10 mouse cellular contexts compared by ENCODE assay signal in genomic region chr8:106262343-106262742, GRCm38 (mm10). TPM values are rescaled to one million over a fixed set of nuclear protein-coding genes. Genes with fewer than 3 reads are reported as not detected.
DNase-seq lines count a peak whose midpoint lies in the region; ATAC-seq and TF ChIP-seq lines count a peak whose summit lies in the region.
"Had no signal": no experiment of that assay in that cellular context is flagged by ENCODE, and none has a peak within 500 bp of the region (broad histone marks: within the 10 kb centered on the region; RNA-seq: fewer than 3 reads in every experiment).

No protein-coding gene starts in this region.

- TF ChIP-seq EP300 in lung, postnatal 0 days (IDR thresholded peaks at IDR 0.05) = no peak

- DNase-seq in cerebellum, postnatal 10 days = peak; percentile 64 to 69
- no peak for DNase-seq in cerebellum, adult 11 months
- DNase-seq in lung, postnatal 0 days (ENCODE audit: low spot score) = peak; percentile 10
- no peak for DNase-seq in lung, adult 2 months
- DNase-seq in lung, postnatal 14 days = peak; percentile 10
- DNase-seq in embryo, embryonic 10.5 days (ENCODE audit: low spot score) = no peak
- no peak for DNase-seq in urinary bladder, postnatal 14 days (ENCODE audit: low spot score)
- DNase-seq: right cerebral cortex, postnatal 14 days had no signal

- H3K4me3 ChIP-seq in lung, postnatal 0 days (ENCODE audit: low read depth, low read length) = no peak overlapping the region
- H3K4me3 ChIP-seq in lung, adult 2 months (replicated peaks; ENCODE audit: extremely low read depth, low read depth, low read length) = no peak overlapping the region
- H3K4me3 ChIP-seq in heart, embryonic 12.5 days = no peak overlapping the region

- no peaks in the 10 kb centered on the region for H3K4me1 ChIP-seq in lung, postnatal 0 days (ENCODE audit: insufficient read depth, low read depth, low read length)
- no peaks in the 10 kb centered on the region for H3K4me1 ChIP-seq in lung, adult 2 months (ENCODE audit: control insufficient read depth, insufficient read depth, low read length)
- H3K4me1 ChIP-seq in heart, embryonic 12.5 days (replicated peaks) = peaks cover 31% of the 10 kb centered on the region

- TF ChIP-seq POLR2A in lung, adult 2 months (IDR thresholded peaks at IDR 0.05; ENCODE audit: borderline replicate concordance, extremely low read depth, low read depth, low read length) = no peak

- no peak for TF ChIP-seq CTCF in lung, postnatal 0 days (IDR thresholded peaks at IDR 0.05)
- TF ChIP-seq CTCF in lung, adult 2 months (IDR thresholded peaks at IDR 0.05; ENCODE audit: insufficient read depth, low read length) = no peak

- H3K4me2 ChIP-seq in lung, postnatal 0 days (replicated peaks; ENCODE audit: low read depth, low read length) = no peak overlapping the region
- H3K4me2 ChIP-seq in heart, embryonic 12.5 days = no peak overlapping the region

- H3K36me3 ChIP-seq in lung, postnatal 0 days (ENCODE audit: insufficient read depth, low read length) = no peaks in the 10 kb centered on the region
- H3K36me3 ChIP-seq in heart, embryonic 12.5 days = peaks cover 8% of the 10 kb centered on the region

- H3K27ac ChIP-seq in lung, postnatal 0 days (ENCODE audit: low read length) = no peak overlapping the region
- no peak overlapping the region for H3K27ac ChIP-seq in heart, embryonic 12.5 days (ENCODE audit: poor library complexity, severe bottlenecking)

- no peak overlapping the region for H3K9ac ChIP-seq in lung, postnatal 0 days (replicated peaks; ENCODE audit: low read depth)
- H3K9ac ChIP-seq in heart, embryonic 12.5 days = no peak overlapping the region

- H3K27me3 ChIP-seq in lung, postnatal 0 days (replicated peaks; ENCODE audit: insufficient read depth, low read length) = no peaks in the 10 kb centered on the region
- H3K27me3 ChIP-seq in heart, embryonic 12.5 days (replicated peaks) = no peaks in the 10 kb centered on the region; the same call in 1 of the 2 replicates

- peak; percentile 11; the same call in 1 of the 2 replicates for ATAC-seq in lung, postnatal 0 days
- peak; percentile 52; the same call in 1 of the 2 replicates for ATAC-seq in heart, embryonic 12.5 days (ENCODE audit: insufficient number of reproducible peaks, low FRiP score)
- ATAC-seq: intestine, embryonic 16.5 days had no signal

- H3K9me3 ChIP-seq in lung, postnatal 0 days (ENCODE audit: low read length) = no peaks in the 10 kb centered on the region
- no peaks in the 10 kb centered on the region for H3K9me3 ChIP-seq in heart, embryonic 12.5 days (replicated peaks)

- WGBS in lung, postnatal 0 days = 41% methylated on average over 5 of the region's 5 CpGs
- 37% methylated on average over 5 of the region's 5 CpGs for WGBS in lung, adult 2 months
- 29% methylated on average over 5 of the region's 5 CpGs for WGBS in heart, embryonic 12.5 days

RNA-seq across cellular contexts. Expression of gene Prmt7, which starts 51.6 kb away (rescaled TPM):
- 19.4 and 19.5 TPM in 2 replicates for polyA plus RNA-seq in lung, postnatal 0 days (2015; fragmentation: Nextera tagmentation; extraction: Ambion mirVana)
- polyA plus RNA-seq in lung, adult 2 months (2012; rRNA removed) = 14.2 and 17.0 TPM in 2 replicates
- polyA plus RNA-seq in heart, embryonic 12.5 days (2016; fragmentation: Nextera tagmentation; extraction: Ambion mirVana) = 35.5 and 38.2 TPM in 2 replicates

RNA-seq across cellular contexts. Expression of gene Slc7a6os, which starts 51.6 kb away (rescaled TPM):
- polyA plus RNA-seq in lung, postnatal 0 days (2015; fragmentation: Nextera tagmentation; extraction: Ambion mirVana) = 19.0 and 22.6 TPM in 2 replicates
- 14.2 and 16.5 TPM in 2 replicates for polyA plus RNA-seq in lung, adult 2 months (2012; rRNA removed)
- 22.6 and 22.9 TPM in 2 replicates for polyA plus RNA-seq in heart, embryonic 12.5 days (2016; fragmentation: Nextera tagmentation; extraction: Ambion mirVana)

Comparison
In these comparisons a context has a peak if more than half of its experiments do, and no peak if none do; other contexts are left out.
1. DNase-seq: peak in cerebellum, postnatal 10 days (2 of 2), lung, postnatal 0 days (single experiment) and lung, postnatal 14 days (single experiment); none in cerebellum, adult 11 months (single experiment), lung, adult 2 months (single experiment), embryo, embryonic 10.5 days (single experiment) and urinary bladder, postnatal 14 days (single experiment).